Mouse (Mus musculus): Measurements from ENCODE around the gene Gm49322. TPM values are rescaled to one million over a fixed set of nuclear protein-coding genes. Genes with fewer than 3 reads are reported as not detected.

Gm49322 gene
- polyA plus RNA-seq, 1 experiment from 2014 or later, result 2.2 TPM

GRCm38 (mm10) chr10:80664197-80665015 is 58.6 kb downstream of the Gm49322 start:
- WGBS, result 8% methylated on average over 16 of the region's 16 CpGs
- H3K4me2 ChIP-seq (ENCODE audit: low read depth, low read length), result peak overlapping the region; percentile 47
- H3K9me3 ChIP-seq (replicated peaks; ENCODE audit: control insufficient read depth, low read length), result no peaks in the 10 kb centered on the region

GRCm38 (mm10) chr10:80665016-80665380 is 59.2 kb downstream of the Gm49322 start:
- 15% methylated on average over 10 of the region's 10 CpGs for WGBS
- peak overlapping the region; percentile 47 for H3K4me2 ChIP-seq (ENCODE audit: low read depth, low read length)
- H3K9ac ChIP-seq (ENCODE audit: low read length), result peak overlapping the region; percentile 69
- no peaks in the 10 kb centered on the region for H3K27me3 ChIP-seq (ENCODE audit: control insufficient read depth, insufficient read depth, low read length)
- peaks cover 40% of the 10 kb centered on the region for H3K4me1 ChIP-seq (ENCODE audit: control insufficient read depth, insufficient read depth, low read length)
- H3K36me3 ChIP-seq (ENCODE audit: control insufficient read depth, insufficient read depth), result peaks cover 41% of the 10 kb centered on the region
- H3K4me3 ChIP-seq (ENCODE audit: low read length), result peak overlapping the region; percentile 9
- no peaks in the 10 kb centered on the region for H3K9me3 ChIP-seq (replicated peaks; ENCODE audit: control insufficient read depth, low read length)
- ATAC-seq (replicated peaks; ENCODE audit: extremely low read depth, insufficient read depth, low FRiP score), result peak; percentile 61
- H3K27ac ChIP-seq (ENCODE audit: low read length), result peak overlapping the region; percentile 89

More at GRCm38 (mm10) chr10:80664197-80665015, 58.6 kb downstream of the Gm49322 start:
- H3K27me3 ChIP-seq (ENCODE audit: control insufficient read depth, insufficient read depth, low read length), result no peaks in the 10 kb centered on the region
- ATAC-seq (replicated peaks; ENCODE audit: extremely low read depth, insufficient read depth, low FRiP score), result peak; percentile 78
- H3K27ac ChIP-seq (ENCODE audit: low read length), result peak overlapping the region; percentile 89
- peak overlapping the region; percentile 69 for H3K9ac ChIP-seq (ENCODE audit: low read length)
- peaks cover 35% of the 10 kb centered on the region for H3K4me1 ChIP-seq (ENCODE audit: control insufficient read depth, insufficient read depth, low read length)
- peak overlapping the region; percentile 9 for H3K4me3 ChIP-seq (ENCODE audit: low read length)
- peaks cover 35% of the 10 kb centered on the region for H3K36me3 ChIP-seq (ENCODE audit: control insufficient read depth, insufficient read depth)

Small RNA genes lying within 50 kb of the gene (microRNA-seq; reads per million reads assigned to microRNA genes)
- gene Mir6912, result not detected

Other genes starting within 250 kb of the Gm49322 start
- 0.07 and 0.14 TPM in 2 replicates for gene Plk5, start 249.6 kb upstream of the Gm49322 start, polyA plus RNA-seq (2015; fragmentation: Nextera tagmentation; extraction: Ambion mirVana)
- gene Mex3d, start 218.4 kb upstream of the Gm49322 start, polyA plus RNA-seq (2015; fragmentation: Nextera tagmentation; extraction: Ambion mirVana), result 2.8 TPM in 2 replicates
- 136 and 155 TPM in 2 replicates for gene Mbd3, start 206.5 kb upstream of the Gm49322 start, polyA plus RNA-seq (2015; fragmentation: Nextera tagmentation; extraction: Ambion mirVana)
- gene Uqcr11, start 199.2 kb upstream of the Gm49322 start, polyA plus RNA-seq (2015; fragmentation: Nextera tagmentation; extraction: Ambion mirVana), result 1,492 and 1,877 TPM in 2 replicates
- 41.9 and 47.0 TPM in 2 replicates for gene Tcf3, start 172.4 kb upstream of the Gm49322 start, polyA plus RNA-seq (2015; fragmentation: Nextera tagmentation; extraction: Ambion mirVana)
- gene Onecut3, start 111.2 kb upstream of the Gm49322 start, polyA plus RNA-seq (2015; fragmentation: Nextera tagmentation; extraction: Ambion mirVana), result not detected in 2 replicates
- gene Atp8b3, start 66.9 kb upstream of the Gm49322 start, polyA plus RNA-seq (2015; fragmentation: Nextera tagmentation; extraction: Ambion mirVana), result 0.03 and 0.04 TPM in 2 replicates
- gene Rexo1, start 44.5 kb upstream of the Gm49322 start, polyA plus RNA-seq (2015; fragmentation: Nextera tagmentation; extraction: Ambion mirVana), result 15.0 and 16.5 TPM in 2 replicates
- 5.8 and 6.0 TPM in 2 replicates for gene Klf16, start 28.7 kb upstream of the Gm49322 start, polyA plus RNA-seq (2015; fragmentation: Nextera tagmentation; extraction: Ambion mirVana)
- gene Abhd17a, start 15.7 kb upstream of the Gm49322 start, polyA plus RNA-seq (2015; fragmentation: Nextera tagmentation; extraction: Ambion mirVana), result 79.5 and 91.7 TPM in 2 replicates
- gene Scamp4, start 3.1 kb upstream of the Gm49322 start, polyA plus RNA-seq (2015; fragmentation: Nextera tagmentation; extraction: Ambion mirVana), result 60.1 and 68.4 TPM in 2 replicates
- 3.5 and 4.0 TPM in 2 replicates for gene Adat3, start 3.1 kb upstream of the Gm49322 start, polyA plus RNA-seq (2015; fragmentation: Nextera tagmentation; extraction: Ambion mirVana)
- gene Csnk1g2, start 16.8 kb downstream of the Gm49322 start, polyA plus RNA-seq (2015; fragmentation: Nextera tagmentation; extraction: Ambion mirVana), result 50.7 and 103 TPM in 2 replicates
- 41.7 and 58.2 TPM in 2 replicates for gene Btbd2, start 51.0 kb downstream of the Gm49322 start, polyA plus RNA-seq (2015; fragmentation: Nextera tagmentation; extraction: Ambion mirVana)
- 82.1 and 92.8 TPM in 2 replicates for gene Mknk2, start 72.1 kb downstream of the Gm49322 start, polyA plus RNA-seq (2015; fragmentation: Nextera tagmentation; extraction: Ambion mirVana)
- 29.0 and 33.4 TPM in 2 replicates for gene Mob3a, start 96.0 kb downstream of the Gm49322 start, polyA plus RNA-seq (2015; fragmentation: Nextera tagmentation; extraction: Ambion mirVana)
- gene Izumo4, start 96.2 kb downstream of the Gm49322 start, polyA plus RNA-seq (2015; fragmentation: Nextera tagmentation; extraction: Ambion mirVana), result 11.2 and 13.2 TPM in 2 replicates
- 45.7 and 49.5 TPM in 2 replicates for gene Ap3d1, start 136.2 kb downstream of the Gm49322 start, polyA plus RNA-seq (2015; fragmentation: Nextera tagmentation; extraction: Ambion mirVana)
- 18.8 and 19.2 TPM in 2 replicates for gene Dot1l, start 149.2 kb downstream of the Gm49322 start, polyA plus RNA-seq (2015; fragmentation: Nextera tagmentation; extraction: Ambion mirVana)
- gene Sf3a2, start 192.2 kb downstream of the Gm49322 start, polyA plus RNA-seq (2015; fragmentation: Nextera tagmentation; extraction: Ambion mirVana), result 42.3 and 47.7 TPM in 2 replicates
- gene Plekhj1, start 192.6 kb downstream of the Gm49322 start, polyA plus RNA-seq (2015; fragmentation: Nextera tagmentation; extraction: Ambion mirVana), result 79.4 and 83.3 TPM in 2 replicates
- gene Amh, start 199.2 kb downstream of the Gm49322 start, polyA plus RNA-seq (2015; fragmentation: Nextera tagmentation; extraction: Ambion mirVana), result 0.13 and 0.29 TPM in 2 replicates
- gene Jsrp1, start 207.5 kb downstream of the Gm49322 start, polyA plus RNA-seq (2015; fragmentation: Nextera tagmentation; extraction: Ambion mirVana), result 5.6 and 6.7 TPM in 2 replicates
- 2,111 and 2,265 TPM in 2 replicates for gene Oaz1, start 220.6 kb downstream of the Gm49322 start, polyA plus RNA-seq (2015; fragmentation: Nextera tagmentation; extraction: Ambion mirVana)
- 0.39 and 0.84 TPM in 2 replicates for gene Lingo3, start 238.0 kb downstream of the Gm49322 start, polyA plus RNA-seq (2015; fragmentation: Nextera tagmentation; extraction: Ambion mirVana)
- gene Lsm7, start 249.2 kb downstream of the Gm49322 start, polyA plus RNA-seq (2015; fragmentation: Nextera tagmentation; extraction: Ambion mirVana), result 141 and 148 TPM in 2 replicates
- gene Sppl2b, start 249.3 kb downstream of the Gm49322 start, polyA plus RNA-seq (2015; fragmentation: Nextera tagmentation; extraction: Ambion mirVana), result 28.4 and 33.2 TPM in 2 replicates